Mouse (Mus musculus) c-Kit-positive CD71-positive TER-119-negative erythroid progenitor cells, embryonic 14.5 days (primary cell): ENCODE measurements around the gene Ugt3a2.

Experiments used
- DNase-seq: peaks from one replicate; pipeline ENCODE4 v3.0.0-alpha.2; 2013; ENCODE audit warnings: low read depth

Gene Ugt3a2

DNA sequence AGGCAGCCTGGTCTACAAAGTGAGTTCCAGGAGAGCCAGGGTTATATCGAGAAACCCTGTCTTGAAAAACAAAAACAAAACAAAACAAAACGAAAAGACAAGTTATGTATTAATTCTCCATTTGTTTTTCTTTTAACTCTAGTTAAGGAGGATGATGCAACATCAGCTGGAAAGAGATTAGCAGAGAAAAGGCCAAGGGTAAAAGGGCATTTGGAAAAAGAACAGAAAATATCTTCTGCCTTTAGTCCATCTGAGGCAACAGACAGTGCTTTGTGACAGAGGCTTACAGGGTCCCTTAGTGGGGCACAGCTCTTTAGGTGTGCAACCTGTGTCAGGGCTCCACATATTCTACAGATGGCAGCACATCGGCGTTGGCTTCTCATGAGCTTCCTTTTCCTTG is at the start of gene Ugt3a2:
Gene Ugt3a2, plus strand, starts transcription at position 210 of the 400 bp plus-strand sequence.
- DNase-seq = no peak

DNA sequence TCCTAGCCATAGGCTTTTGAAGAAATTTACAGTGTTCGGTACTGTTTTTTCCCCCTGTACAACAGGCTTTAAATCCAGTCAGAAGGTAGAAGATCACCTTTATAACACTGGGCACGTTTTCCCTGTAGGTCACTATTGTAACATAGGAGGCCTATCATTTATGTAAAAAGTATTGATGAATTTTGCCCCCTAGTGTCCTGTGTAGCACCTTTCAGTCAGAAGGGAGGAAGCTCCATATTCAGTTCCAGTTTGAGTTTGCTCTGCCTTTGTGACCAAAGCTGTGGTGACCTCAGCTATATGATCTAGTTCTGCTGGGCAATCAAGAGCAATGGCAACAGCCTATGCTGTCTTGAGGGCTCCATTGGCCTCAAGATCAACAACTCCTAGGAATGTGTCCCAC is 45.7 kb upstream of the Ugt3a2 start:
- DNase-seq = no peak

DNA sequence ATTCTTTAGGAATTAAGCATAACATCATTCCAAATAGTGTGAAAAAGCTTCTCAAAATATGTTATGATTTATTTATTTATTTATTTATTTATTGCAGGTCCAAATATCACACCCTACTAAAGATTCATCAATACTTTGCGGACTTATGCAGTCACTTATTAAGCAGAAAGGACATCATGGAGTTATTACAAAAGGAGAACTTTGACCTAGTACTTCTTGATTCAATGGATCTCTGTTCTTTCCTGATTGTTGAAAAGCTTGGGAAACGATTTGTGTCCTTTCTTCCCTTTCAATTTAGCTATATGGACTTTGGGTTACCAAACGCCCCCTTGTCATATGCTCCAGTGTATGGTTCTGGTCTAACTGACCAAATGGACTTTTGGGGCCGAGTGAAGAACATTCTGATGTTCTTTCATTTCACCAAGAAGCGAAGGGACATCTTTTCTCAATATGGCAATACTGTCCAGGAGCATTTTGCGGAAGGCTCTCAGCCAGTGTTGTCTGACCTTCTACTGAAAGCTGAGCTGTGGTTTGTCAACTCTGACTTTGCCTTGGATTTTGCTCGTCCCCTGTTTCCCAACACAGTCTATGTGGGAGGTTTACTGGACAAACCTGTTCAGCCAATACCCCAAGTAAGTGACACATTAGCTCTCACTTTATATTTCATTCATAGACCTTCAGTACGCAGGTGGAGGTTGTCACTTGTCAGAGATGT is 29.2 kb upstream of the Ugt3a2 start:
- no peak for DNase-seq

DNA sequence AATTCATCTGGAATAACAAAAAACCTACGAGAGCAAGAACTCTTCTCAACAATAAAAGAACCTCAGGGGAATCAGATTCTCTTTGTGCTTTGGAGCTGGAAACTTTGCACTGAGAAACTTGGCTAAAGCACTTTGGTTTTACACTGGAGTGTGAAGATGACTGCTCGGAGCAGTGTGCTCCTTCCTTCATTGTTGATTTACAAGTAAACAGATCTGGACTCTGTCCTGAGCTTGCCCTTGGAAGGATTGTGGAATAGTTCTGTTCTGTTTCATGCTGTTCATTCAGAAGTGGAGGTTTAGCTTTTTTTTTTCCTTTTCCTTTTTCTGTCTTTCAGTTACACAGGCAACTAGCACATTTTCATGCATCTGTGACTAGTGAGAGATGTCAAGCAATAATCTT is 754 bp upstream of the Ugt3a2 start:
- no peak for DNase-seq

DNA sequence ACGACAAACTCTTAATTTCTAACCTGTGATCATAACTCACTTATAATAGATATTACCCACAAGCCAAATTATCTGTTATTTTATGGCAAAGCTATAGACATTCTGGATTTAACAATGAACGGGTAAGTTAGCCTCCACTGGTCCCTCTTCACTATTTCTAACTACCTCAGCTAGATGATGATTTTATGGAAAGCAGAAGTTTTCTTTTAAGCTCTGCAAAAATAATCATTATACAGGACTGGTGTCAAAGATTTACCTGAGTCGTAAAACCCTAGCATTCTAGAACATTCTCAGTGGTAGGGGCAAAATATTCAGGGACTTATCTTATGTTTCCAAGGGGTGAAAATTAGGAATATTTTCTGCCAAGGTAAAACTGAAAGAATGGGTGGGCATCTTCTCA is 1.3 kb downstream of the Ugt3a2 start:
- no peak for DNase-seq

DNA sequence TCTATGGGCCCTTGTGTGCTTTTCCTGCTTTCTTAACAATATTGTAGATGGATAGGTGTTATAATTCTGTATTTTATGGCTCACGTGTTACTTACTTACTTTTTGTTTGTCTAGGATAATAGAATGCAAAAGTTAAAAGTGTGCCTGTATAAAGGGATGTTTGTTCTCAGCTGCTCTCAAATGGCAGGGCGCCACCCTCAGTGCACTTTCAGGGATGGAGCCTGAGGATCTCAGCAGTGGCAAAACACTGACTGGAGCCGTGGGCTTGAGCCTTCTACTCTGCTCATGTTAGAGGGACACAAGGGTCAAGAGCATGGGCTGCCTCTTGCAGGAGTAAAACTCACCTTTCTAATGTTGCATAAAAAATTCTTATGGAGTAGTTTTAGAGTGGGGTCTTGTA is 1.7 kb downstream of the Ugt3a2 start:
- DNase-seq = no peak

DNA sequence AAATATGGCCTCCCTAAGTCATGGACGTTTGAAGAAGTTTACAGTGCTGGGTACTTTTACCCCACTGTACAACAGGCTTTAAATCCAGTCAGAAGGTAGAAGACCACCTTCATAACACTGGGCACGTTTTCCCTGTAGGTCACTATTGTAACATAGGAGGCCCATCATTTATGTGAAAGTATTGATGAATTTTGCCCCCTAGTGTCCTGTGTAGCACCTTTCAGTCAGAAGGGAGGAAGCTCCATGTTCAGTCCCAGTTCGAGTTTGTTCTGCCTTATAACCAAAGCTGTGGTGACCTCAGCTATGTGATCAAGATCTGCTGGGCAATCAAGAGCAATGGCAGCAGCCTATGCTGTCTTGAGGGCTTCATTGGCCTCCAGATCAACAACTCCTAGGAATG is 13.4 kb downstream of the Ugt3a2 start:
- no peak for DNase-seq

DNA sequence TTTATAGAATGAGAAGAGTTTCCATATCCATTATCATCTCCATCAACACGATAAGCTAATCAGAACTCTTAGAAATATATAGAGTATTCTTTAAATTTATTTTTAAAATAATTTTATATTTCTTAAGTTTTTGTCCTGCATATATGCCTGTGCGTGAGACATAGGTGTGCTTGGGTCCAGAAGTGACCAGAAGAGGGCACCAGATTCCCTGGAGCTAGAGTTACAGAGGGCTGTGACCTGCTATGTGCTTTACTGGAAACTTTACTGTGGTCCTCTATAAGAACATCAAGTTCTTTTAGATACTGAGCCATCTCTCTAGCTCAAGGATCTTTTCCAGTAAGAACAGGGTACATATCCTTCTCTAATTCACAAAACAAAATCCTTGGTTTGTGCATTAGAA is 27.5 kb downstream of the Ugt3a2 start:
- no peak for DNase-seq

DNA sequence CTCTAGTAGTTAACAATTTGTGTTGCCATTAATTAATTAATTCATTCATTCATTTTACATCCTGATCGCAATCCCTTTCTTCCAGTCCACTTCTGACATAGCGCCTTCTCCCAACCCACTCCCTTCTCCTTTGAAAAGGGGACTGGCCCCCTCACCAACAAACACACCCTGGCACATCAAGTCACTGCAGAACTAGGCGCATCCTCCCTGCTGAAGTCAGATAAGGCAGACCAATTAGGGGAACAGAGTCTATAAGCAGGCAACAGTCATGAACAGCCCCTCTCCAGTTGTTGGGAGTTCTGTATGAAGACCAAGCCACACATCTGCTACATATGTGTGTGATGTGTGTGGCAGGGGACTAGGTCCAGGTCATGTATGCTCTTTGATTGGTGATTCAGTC is 33.4 kb downstream of the Ugt3a2 start:
- no peak for DNase-seq

DNA sequence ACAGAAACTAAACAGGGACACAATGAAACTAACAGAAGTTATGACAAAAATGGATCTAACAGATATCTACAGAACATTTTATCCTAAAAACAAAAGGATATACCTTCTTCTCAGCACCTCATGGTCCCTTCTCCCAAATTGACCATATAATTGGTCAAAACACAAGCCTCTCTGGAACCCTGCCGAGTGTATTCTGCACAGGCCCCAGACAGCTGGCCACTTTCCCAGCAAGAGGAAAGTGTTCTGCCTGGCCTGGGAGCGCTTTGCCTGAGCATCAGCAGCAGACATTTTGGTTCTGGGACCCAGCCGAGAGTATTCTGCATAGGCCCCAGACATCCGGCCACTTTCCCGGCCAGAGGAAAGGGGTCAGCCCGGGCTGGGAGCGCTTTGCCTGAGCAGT is 40.9 kb downstream of the Ugt3a2 start:
- DNase-seq = no peak

DNA sequence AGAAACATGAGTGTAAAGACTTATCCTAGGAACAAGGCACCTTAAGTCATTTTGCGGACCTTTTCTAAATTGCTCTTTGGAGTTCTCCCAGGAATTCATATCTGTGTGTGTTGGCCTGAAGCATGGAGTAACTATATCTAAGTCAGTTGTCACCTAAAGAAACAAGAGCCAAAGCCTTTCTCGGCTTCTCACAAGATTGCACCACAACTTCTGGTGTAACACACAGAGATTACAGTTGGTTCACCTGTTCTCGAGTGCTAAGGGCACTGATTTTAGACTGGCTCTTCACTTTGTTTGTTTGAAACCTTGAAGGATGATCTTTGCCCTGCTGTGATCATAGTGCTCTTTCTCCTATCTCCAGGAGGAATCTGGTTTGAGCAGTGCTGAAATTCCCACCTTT is 74.1 kb downstream of the Ugt3a2 start:
- no peak for DNase-seq
